Mouse (Mus musculus): ENCODE data around the gene Kcnc4.

GRCm38 (mm10) chr3:107496086-107496850 lies 36.9 kb upstream of the Kcnc4 start:
- TF ChIP-seq CTCF (IDR thresholded peaks at IDR 0.05; ENCODE audit: low read depth): no peak
- TF ChIP-seq EP300 (IDR thresholded peaks at IDR 0.05; ENCODE audit: low read depth): no peak
